Mouse (Mus musculus): ENCODE data around the gene Cacnb4.

GRCm38 (mm10) chr2:52603421-52603820 is 73.2 kb downstream of the Cacnb4 start:
- TF ChIP-seq CTCF (conservative IDR thresholded peaks at IDR 0.05; ENCODE audit: low read length) (no peak), NANOG (IDR thresholded peaks at IDR 0.05; ENCODE audit: borderline replicate concordance, low read length) (no peak)
